Mouse (Mus musculus) gastrocnemius, postnatal 4 days (tissue): Measurements from ENCODE around the gene Galnt18. TPM values are rescaled to one million over a fixed set of nuclear protein-coding genes. Genes with fewer than 3 reads are reported as not detected.

ENCODE experiments used
- DNase-seq, 2 experiments: peaks; one replicate each; pipeline ENCODE4 v3.0.0; 2021 to 2022; ENCODE audit warnings: low spot score in 2 of 2, mixed read lengths in 2 of 2
- total RNA-seq, 2 experiments: library from RNA; stranded (reverse); gene quantifications; 2 replicates each; pipeline ENCODE4 v1.2.3; 2021

The Galnt18 gene
- total RNA-seq, 2 experiments from 2014 or later = 15.3 to 16.8 TPM

DNA sequence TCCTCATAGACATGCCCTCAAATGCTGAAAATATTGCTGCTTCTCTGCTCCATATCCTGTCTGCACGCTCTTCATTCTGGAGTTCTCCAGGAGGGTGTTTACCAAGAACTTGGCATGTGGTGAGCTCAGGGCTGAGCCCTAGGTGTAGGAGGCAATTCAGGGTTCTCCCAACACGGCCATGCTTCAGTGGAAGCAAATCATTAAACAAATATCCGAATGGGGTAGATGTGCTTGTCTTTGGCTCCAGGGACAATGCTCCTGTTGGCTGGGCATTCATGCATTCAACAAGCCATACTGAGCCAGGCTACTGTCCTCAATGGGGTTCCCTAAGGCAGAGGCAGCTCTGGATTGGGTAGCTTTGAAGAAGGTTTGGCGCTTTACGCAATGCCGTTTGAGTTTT is 212.9 kb downstream of the Galnt18 start:
- no peak for DNase-seq

DNA sequence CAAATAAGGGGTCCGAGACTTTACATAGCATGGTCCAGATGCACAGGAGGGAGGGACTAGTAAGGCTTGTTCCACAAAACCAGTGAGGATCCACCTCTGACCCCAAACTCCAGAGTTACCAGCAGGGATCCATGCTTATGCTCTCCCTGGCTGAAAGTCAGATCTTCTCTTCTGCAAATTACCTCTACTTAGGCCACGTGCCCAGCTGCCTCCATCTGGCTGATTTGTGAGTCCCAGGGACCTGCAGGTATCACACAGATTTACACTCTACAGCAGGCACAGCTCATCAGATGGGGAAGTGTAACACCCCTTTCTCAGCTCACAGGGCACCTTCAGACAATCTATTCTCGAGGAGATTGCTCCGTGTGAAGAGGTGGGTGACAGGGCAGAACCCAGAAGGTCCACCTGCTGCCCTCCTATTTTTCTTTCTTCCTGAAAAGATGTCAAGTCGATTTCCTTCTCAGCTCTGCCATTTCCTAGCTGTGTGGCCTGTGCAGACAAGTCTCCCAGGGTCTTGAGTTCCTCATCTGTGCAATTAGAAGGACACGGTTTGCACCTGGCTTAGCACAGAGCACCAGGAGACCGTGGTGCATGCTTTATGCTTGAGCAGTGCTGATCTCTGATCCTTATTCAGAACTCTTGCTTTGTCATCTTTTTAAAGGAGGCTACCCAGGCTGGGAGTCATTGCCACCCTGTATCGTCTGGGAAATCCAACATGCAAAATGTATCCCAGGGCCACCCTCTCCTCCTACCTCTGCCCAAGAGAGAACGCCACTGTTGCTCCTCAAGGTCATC is 216.3 kb downstream of the Galnt18 start:
- DNase-seq = no peak

DNA sequence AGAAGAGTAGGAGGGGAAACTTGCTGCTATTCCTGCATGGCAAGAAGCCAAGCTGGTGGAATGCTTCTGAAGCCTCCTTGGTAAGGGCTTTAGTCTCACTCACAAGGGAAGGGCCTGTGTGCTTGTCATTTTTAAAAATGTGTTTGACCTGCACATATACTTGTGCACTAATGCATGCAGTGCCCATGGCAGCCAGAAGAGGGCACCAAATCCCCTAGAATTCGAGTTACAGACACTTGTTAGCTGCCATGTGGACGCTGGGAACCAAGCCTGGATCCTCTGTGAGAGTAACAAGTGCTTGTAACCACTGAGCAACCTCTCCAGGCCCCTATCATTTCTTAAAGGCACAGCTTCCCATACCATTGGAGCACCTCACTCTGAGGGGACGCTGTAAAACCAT is 219.7 kb downstream of the Galnt18 start:
- DNase-seq = no peak

DNA sequence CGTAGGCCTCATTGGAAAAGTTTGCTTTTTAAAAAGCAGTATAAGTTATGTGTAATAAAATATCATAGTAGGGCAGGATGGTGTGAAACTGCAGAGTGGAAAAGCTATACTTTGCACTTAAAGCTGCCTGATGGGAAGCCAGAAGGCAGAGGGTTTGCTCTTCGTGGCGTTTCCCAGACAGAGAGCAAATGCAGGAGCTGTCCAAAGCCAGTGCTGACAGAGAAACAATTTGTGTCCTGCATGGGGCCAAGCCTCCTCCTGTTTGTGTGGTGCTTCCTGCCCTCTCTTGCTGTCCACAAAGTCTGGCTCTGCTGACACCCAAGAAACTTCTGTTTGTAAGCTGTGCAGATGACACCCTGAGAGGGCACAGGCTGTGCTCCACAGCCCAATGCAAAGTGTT is 220.8 kb downstream of the Galnt18 start:
- DNase-seq = no peak

DNA sequence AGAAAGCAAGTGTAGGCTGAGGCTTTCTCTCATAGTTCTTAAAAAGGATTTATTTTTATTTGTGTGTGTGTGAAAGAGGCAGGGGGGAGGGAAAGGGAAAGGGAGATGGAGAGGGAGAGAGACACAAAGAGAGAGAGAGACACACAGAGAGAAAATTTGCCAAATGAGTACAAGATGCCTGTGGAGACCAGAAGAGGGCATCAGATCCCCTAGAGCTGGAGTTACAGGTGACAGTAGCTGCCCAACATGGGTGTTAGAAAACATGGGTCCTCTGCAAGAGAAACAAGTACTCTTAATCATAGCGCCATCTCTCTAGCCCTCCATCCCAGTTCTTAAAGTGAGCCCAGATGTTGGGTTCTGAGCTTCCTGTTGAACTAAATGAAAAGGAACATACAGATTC is 228.8 kb downstream of the Galnt18 start:
- DNase-seq = no peak

DNA sequence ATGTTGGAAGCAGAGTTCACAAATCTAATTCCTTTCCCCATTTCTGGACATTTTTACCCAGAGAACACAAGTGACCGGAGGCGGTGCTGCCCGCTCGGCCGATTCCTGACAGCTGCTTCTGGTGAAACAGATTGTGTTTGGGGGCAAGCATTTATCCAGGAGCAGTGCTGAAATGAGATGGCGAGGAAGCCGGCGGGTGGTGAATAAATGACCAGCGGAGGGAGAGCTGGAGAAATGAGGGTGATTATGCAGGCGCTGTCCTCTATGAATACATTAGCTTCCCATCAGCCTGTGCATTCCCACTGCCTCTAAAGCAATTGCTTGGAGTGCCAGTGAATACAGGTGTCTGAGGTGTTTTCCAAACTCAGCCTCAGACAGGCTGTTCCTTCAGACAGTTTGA is 232.7 kb downstream of the Galnt18 start:
- DNase-seq = no peak

DNA sequence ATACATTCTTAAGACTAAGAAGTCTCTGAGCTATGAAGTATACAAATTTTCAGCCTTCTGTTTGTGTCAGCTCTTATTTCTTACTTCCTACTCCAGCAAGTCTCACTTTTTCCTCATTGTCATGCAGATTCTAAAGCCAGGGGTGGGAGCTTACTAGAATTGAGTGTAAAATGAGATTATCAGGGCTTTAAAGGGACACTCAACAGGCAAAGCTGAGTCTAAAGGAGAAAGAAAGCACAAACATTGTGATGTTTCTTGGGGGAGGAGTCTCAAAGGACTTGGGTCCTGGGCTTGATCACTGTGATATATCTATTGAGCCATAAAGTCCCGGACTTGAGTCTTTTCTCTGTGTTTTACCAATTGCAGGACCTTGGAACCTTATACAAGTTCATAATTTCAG is 234.2 kb downstream of the Galnt18 start:
- DNase-seq = no peak

DNA sequence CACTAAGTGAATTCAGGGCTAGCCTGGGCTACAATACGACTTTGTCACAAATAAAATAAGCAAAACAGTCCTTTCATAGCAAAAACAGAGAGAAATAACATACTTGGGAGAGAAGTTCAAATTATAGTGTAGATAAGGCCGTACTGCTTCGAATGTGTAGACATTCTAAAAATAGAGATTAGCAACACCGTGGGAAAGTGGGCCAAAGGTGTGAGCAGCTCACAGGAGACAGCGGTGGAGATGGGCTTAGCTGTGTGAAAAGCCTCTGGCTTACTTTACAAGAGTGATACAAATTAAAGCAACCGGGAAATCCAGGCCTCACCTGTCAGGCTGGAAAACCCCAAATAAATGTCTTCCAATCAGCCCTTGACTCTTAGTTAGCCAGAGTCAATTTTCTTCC is 241.8 kb downstream of the Galnt18 start:
- no peak for DNase-seq

DNA sequence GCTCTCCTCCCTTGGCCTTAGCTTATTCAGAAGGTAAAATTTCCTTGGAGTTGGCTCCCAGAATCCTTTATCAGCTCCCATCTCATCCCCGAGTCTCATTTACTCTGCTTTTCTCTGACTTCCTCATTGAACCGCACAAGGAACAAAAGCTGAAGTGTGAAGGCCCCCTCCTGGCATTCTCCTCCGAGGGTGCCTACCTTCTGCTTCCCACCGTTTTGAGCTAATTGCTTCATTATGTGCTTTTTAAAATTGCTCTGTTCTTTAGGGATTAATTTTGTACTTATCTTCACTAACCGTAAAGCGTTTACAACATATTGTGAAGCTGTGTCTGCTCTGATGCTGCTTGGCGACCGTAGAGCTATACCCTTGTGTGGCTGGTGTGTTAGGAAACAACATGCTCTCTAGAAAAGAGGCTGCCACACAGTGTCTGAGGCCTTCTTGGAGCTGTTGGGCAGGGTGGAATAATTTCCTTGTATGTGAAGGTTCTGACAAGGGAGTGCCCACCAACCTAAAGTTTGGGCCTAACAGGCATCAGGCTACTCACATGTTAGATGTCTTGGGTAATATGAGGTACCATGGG is 244.9 kb downstream of the Galnt18 start:
- DNase-seq = no peak

DNA sequence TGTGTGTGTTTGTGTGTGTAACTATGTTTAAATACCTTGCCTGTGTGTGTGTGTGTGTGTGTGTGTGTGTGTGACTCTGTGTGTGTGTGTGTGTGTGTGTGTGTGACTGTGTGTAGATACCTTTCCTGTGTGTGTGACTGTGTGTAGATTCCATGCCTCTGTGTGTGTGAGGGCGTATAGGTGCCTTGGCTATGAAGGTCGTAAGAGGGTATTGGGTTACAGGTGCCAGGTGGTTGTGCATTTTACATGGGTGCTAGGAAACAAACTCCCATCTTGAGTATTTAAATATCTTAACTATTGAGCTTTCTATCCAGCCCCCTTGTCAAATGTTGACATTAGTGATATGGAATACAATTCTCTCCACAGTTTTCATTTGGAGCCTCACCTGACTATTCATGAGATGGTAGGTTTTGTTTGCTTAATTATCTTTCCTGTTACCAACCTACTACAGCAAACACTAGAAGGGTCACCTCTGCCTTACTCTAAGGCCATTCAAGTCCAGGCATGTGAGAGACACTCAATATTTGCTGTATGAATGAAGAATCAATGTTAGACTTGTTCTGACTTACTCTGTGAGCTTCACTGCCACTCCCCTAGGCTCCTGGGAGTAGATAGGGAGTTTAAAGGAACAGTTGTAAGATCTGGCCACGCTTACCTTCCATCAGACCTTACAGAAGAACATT is 250.7 kb downstream of the Galnt18 start:
- no peak for DNase-seq

DNA sequence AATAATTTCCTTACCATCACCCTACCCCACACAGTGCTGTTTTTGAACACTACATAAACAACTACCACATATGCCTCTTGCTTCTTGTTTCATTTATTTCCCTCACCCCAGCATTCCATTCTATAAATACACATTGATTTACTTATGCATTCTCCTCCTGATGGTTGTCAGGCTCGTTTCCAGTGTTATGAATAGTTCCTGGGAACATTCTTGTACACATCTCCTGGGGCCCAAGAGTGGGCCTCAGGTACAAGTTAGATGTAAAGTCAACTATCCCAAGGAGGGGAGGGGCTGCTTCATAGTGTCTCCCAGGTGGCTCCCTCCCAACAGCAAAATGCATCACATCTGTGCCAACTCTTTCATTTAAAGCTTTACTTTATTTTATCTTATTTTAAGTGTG is 251.3 kb downstream of the Galnt18 start:
- DNase-seq = no peak

DNA sequence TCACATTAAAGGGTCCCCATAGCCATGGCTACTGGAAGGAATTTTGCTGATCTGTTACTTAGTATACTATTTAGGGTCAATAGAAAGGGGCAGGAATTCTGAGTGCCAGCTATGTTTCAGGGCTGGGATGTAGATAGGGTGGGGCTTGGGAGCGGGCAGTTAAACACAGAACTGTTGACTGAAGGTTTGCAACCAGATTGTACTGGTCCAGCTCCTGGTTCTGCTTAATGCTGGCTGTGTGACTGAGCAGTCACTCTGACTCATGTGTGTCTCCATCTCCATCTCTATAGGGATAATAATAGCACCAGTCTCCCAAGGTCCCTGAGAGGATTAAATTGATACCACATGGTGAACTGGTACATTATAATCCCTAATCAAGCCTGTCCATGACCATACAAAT is 258.9 kb downstream of the Galnt18 start:
- DNase-seq = no peak

DNA sequence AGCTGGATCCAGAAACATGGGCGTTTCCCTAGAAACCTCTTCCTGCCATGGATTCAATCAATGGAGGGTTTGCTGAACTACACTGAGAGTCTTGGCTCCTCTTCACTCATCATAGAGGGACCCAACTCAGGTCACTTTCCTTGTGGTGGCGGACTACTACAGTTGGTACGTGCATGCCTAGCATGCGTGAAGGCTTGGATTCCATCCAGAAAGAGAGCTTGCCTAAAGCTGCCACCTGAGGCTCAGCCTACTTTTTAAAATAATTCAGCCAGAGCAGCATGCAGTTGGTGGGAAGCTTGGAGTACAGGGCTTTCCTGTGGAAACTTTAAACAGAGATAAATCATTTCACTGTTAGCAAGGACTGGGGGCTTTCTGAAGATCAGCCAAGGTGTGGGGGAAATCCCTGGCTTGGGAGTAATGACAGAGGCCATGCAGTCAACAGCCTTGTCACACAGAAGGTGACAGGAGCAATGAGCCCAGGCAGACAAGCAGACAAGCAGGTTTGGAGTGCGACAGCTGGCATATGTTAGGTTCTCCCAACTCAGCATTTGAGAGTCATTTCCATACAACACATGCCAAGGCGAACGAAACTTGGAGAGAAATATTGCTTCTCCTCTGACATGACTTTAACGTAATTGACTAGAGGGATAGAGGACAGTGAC is 261.1 kb downstream of the Galnt18 start:
- no peak for DNase-seq

DNA sequence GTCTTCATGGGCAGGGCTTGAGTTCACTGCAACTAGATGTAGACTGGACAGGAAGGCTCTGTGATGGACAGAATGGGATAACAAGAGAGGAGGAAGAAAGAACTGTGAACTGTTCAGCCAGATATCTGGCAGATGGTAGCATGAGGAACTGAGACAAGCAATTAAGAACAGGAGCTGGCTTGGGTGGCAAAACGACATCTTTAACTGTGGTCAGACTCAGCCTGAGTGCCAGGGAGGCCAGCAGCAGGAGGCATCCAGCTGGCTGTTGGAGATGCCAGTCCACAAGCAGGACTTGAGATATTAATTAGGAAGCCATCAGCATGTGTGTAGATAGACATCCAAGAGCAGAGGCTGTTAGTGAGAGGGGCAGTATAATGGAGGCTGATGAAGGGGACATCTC is 262.9 kb downstream of the Galnt18 start:
- DNase-seq = no peak

DNA sequence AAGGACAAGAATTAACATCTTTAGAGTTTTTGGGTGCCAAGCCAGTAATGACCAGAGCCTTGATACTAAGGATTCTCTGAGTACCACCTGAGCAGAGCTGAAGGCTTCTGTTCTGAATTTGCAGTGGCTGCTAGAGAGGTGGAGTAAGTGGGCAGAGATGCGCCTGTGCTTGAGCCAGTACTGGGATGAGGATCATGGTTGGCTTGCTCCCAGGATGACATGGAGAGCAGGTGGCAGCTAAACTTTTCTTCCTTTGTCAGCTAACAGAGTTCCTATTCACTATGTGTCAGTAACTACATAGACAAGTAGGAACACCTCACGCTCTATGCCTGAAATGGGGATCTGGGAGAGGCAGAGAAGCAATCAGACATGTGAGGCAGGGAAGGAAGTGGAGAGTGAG is 264.3 kb downstream of the Galnt18 start:
- DNase-seq = no peak

DNA sequence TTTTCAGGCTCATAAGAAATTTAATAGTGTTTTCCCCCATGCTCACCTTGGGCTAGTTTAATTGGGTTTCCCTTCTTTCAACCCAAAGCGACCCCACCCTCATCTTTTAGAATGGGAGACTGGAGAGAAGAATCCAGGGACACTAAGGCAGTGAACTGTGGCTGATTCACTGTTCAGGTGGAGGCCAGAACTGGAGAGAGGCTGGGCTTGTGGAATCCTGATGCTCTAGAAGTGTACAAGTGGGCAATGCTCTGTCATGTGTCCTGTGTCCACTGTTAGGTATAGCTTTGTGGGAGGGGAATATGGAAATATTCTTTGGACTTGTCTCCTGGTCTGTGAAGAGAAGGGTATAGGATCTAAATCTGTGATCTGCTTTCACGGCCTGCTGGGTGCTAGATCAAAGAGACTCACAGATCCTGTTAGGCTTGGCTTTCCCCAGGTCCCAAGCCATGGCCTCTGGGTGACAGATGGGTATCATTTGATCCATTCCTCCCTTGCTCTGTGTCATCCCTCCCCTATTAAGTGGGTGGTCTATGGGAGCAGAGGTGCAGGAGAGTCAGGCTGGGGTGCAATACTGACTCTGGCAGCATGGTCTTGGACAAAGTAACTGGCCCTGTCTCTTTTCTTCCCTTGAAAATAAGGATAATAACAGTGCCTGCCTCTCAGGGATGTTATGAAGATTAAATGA is 270.5 kb downstream of the Galnt18 start:
- DNase-seq = no peak

DNA sequence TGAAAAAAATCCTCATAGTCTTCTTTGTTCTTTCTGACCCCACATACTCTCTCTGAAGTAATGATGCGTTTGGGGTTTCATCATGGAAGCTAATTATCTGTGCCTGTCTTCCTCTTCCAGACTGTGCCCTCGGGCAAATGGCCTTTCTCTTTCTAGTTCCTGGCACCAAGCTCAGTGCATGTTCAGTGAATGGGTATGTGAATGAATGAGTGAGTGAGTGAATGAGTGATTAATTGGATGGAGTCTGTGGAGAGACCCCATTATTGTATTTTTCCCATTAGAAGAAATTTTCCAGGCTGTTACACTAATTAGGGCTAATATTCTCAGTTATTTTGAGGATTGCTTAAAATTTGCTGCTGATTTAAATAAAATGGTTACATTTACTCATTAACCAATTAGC is 279.2 kb downstream of the Galnt18 start:
- no peak for DNase-seq

DNA sequence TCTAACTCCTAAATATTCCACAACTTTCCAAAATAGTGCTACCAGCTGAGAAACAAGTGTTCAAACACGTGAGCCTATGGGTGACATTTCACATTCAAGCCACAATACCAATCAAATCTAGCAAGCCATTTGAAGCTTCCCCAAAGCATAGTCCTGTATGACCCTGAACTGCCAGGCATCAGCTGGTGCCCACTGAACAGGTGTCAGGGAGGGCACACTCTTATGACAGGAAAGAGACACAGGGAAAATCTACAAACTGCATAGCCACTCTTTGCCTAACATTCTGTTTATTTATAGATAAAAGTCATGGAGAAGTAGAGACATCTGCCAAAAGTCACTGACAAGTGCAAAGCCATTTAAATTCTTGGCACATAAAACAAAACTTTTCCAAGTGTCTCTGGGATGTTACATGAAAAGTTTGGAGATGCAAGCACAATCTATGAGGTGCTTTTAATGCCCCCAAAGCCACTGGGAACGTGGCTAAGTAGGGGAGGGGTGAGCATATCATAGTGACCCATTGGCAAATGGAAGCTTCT is 280.5 kb downstream of the Galnt18 start:
- DNase-seq = no peak

DNA sequence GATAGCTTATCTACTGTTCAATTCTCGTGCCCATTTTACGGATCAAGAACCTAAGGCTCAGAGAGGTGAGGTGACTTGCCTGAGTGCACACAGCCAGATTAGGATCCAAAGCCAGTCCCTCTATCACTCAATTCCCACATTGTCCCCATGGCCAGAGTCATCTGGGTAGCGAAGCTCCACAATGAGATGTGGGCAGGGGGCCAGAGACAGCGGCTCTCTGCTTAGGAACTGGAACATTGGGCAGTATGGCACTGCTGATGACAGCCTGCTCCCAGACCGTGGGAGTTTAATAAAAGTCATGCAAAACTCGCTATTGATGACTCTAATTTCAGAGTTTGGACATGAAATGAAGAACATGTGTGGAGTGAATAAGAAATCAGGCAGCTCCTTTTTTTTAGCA is 282.6 kb downstream of the Galnt18 start:
- DNase-seq = no peak

DNA sequence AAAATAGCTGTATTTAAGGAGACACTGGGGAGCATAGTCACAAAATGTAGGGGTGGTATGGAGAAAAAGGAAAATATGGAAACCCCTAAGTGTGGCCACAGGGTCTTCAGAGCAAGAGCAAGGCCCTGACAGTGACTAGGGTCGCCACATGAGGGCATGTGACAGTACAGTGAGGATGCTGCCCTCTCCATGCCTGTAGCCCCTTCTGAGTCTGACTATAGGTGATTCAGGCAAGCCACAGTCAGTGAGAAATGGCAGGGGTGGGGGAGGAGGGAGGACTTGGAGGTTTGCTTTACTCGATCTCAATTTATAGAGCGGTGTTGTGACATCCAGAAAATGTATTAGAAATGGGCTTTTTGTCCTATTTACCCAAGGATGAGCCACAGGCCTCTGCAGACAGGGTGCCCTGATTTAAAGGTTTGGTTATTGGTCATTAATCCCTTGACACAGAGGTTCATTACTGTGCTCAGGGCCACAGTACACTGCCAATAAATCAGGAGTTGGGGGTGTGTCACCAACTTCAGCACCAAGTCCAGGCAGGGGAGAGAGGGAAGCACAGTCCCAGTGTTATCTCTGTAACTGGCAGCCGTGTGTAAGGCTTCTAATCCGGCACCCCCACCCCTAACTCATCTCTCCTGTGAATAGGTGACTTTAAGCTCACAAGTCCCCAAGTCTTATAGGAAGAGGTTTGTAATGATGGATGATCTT is 287.4 kb downstream of the Galnt18 start:
- DNase-seq = no peak

DNA sequence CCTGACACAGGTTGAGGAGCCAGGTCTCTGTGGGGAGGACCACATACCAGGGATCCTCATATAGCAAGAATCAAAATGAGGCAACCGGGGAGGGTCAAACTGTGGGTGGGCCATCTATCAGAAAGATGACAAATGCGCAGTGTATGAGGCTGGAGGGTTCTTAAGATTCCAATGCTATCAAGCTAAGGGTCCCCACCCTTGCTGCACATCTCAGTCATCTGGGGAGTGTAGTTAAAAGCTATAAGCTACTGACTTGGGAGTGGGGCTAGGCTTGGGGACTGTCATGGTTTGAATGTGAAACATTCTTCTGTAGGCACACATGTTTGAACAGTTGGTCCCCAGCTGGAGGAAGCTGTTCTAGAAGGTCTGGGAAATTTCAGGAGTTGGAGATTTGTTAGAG is 288.2 kb downstream of the Galnt18 start:
- no peak for DNase-seq
